Mouse (Mus musculus) midbrain, embryonic 10.5 days (tissue): ENCODE results near the gene Tbc1d2. TPM values are rescaled to one million over a fixed set of nuclear protein-coding genes. Genes with fewer than 3 reads are reported as not detected.

Experiments used
- polyA plus RNA-seq: library from polyadenylated mRNA; unstranded; fragments of >200 nt; fragmentation: Nextera tagmentation; extraction: Ambion mirVana; gene quantifications from 2 replicates; pipeline ENCODE4 v1.2.1, GENCODE M21; 2016

The Tbc1d2 gene
- polyA plus RNA-seq, 1 experiment from 2014 or later, result 0.65 TPM

Other genes starting within 250 kb of the Tbc1d2 start
- gene Hemgn, start 236.7 kb downstream of the Tbc1d2 start, polyA plus RNA-seq, result 13.4 and 14.5 TPM in 2 replicates
- gene Anp32b, start 199.3 kb downstream of the Tbc1d2 start, polyA plus RNA-seq, result 345 and 414 TPM in 2 replicates
- gene Nans, start 161.0 kb downstream of the Tbc1d2 start, polyA plus RNA-seq, result 77.1 and 80.6 TPM in 2 replicates
- 0.62 and 0.63 TPM in 2 replicates for gene Trim14, start 114.1 kb downstream of the Tbc1d2 start, polyA plus RNA-seq
- 2.8 TPM in 2 replicates for gene Coro2a, start 48.0 kb downstream of the Tbc1d2 start, polyA plus RNA-seq